Mouse (Mus musculus) right cerebral cortex, adult 18-20 months (tissue): ENCODE measurements around the gene Crtam.

Experiments used
- DNase-seq: peaks from one replicate; pipeline ENCODE4 v3.0.0; 2022; ENCODE audit warnings: mixed read lengths

The Crtam gene

DNA sequence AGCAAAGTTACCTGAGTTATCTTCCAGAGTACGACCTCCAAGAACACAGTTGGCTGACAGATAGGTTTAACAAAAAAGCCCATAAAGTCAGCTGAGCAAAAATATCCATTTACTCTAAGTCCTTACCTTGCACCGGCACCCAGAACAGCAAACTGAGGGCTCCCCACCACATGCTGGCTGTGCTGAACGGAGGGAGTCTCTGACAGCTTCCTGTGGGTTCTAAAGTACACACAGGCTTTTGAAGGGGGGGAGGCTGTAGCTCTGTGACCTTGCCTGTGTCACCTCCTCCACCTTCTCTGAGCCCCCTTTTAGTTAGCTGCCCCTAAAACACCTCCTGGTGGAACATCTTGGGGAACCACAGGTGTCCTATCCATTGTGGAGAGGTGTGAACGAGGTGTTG is at the start of gene Crtam:
Gene Crtam, minus strand, starts transcription at position 214 of the 400 bp plus-strand sequence.
- DNase-seq = no peak

DNA sequence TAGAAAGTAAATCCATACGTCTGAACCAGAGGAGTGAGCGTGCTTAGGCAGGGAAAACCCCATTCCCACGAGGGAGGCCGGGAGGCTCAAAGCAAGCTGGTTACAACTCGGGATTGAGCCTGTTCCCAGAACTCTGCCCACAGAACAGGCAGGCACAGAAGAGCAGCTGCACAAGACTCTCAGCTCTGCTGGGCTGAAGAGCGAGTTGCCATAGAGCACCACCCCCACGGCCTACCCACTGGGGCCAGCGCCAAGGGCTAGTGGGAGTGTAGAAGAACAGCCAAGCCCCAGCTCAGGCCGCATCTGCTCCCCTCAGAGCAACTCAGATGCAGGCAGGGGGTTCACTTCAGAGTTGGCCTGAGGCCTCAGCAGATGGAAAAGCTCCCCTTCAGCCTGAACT is 49.7 kb upstream of the Crtam start:
- DNase-seq = peak; percentile 95

GRCm38 (mm10) chr9:41053478-41053877 is 49.0 kb upstream of the Crtam start:
- DNase-seq = no peak

DNA sequence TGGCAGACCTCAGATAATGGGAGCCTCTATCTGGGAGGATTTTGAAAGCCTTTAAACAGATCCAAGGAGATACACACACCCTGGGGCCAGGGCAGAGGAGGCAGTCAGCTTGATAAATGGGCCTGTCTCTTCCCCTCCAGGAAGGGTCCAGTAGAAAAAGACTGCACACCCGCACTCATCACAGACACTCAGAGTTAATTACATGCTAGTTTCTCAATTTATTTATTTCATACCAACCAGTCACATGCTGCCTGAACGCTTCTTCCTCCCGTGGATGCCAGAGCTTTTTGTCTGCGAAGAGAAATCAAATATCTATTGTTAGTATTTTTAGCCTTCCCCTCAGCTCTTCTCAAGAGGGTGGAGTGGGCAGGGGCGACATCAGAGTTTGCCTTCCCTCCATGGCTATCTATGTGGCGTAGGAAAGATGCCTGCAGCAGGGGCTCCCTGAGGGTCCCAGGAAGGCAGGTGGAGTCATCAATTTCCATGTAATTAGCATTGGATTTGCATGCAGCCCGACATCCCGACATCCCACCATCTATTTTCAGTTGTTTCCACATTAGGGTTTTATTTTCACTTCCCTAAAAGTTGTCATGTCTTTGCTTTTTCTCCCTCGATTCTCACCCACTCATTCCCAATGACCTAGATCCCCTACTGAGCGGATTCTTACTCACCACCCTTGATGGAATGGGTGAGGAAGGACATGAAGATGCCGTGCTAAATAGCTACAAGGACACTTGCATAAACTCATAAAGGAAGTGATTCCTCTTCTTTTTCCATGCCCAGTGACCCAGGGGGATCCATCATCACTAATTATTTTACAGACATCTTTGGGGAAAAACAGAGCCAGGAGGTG is 46.9 kb upstream of the Crtam start:
- no peak for DNase-seq

DNA sequence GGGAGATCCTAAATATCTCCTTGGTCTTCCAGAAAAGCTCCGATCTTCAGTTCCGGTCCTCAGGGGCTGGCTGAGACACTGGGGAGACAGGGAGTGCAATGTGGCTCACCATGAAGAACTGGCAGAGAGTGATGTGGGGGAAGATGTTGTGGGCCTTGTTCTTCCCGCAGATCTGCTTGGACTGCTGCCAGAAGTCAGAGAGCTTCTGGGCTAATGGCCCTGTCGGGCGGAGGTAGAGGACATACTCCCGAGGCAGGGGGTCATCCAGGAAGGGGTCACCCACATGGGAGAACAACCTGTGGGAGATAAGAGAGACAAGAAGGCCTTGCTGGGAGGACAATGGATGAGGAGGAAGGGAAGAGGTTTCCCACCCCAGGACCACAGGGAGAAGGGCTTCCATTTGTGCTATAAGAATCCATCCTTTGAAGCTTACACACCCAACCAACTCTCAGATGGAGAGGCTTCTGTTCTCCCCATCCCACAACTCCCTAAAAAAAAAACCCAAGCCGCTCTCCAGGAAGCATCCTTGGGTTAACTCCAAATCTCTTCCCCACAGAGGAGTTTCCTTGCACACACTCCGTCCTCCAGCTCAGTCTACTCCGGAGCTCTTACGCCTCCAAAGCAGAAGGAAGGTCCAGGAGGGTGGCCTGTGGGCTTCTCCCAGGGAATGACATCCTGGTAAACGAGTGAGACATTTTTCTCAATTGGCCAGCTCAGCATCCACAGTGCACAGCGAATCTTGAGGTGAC is 46.1 kb upstream of the Crtam start:
- DNase-seq = peak; percentile 58

DNA sequence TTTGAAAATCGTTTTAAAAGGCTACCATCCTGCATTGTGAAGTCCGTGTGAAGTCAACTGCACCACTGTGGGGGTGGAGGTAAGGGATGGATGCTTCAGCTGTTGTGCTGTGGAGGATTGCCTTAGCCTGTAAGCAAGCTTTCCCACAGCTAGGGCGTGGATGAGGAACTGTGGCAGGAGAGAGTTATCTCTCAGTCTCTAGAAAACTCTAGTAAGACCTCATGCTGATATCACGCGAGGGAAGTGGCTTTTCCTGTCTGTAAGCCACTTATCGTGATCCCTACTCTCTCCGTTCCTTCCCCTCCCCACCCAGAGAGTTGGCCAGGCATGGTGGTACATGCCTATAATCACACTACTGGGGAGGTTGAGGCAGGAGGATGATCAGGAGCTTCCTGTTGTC is 44.9 kb upstream of the Crtam start:
- no peak for DNase-seq

- peak; percentile 66 for DNase-seq
Measured at GRCm38 (mm10) chr9:41048820-41049219, 44.4 kb upstream of the Crtam start.

DNA sequence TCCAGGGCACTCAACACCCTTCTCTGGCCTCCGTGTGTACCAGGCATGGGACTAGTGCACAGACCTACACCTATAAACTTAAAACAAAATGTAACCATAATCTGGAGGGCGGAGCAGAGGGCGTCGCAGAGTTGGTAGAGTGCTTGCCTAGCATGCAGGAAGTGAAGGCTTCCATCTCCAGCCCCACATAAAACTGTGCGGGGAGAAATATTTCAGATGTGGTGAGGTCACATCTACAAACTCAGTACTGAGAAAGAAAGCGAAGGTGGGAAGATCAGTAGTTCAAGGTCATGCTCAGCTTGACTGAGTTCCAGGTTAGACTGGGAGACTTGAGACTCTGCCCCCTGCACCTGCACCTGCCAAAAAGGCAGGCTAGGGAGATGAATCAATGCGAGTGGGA is 43.8 kb upstream of the Crtam start:
- no peak for DNase-seq

GRCm38 (mm10) chr9:41047654-41048053 is 43.2 kb upstream of the Crtam start:
- no peak for DNase-seq

- peak; percentile 87 for DNase-seq
Measured at GRCm38 (mm10) chr9:41044626-41045025, 40.2 kb upstream of the Crtam start.

DNA sequence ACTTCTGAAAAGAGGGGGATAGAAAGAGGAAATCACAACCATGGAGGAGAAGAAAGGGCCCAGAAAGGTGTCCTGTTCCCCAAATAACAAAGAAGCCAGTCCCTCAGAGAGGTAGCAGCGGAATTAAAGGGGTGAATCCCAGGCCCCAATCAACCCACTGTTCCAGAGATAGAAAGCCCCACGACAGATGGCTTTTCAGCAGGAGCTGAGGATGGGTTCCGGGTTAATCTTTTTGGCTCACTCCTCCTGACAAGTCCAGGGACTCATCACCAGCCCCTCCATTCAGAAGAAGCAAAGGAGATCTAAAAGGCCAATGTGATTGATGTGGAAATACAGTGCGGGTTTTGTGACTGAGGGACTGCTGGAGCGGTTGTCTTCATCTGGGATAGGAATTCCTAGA is 39.2 kb upstream of the Crtam start:
- DNase-seq = no peak

GRCm38 (mm10) chr9:41041404-41041803 is 37.0 kb upstream of the Crtam start:
- DNase-seq = no peak

GRCm38 (mm10) chr9:41038150-41038664 is 33.8 kb upstream of the Crtam start:
- DNase-seq = no peak

DNA sequence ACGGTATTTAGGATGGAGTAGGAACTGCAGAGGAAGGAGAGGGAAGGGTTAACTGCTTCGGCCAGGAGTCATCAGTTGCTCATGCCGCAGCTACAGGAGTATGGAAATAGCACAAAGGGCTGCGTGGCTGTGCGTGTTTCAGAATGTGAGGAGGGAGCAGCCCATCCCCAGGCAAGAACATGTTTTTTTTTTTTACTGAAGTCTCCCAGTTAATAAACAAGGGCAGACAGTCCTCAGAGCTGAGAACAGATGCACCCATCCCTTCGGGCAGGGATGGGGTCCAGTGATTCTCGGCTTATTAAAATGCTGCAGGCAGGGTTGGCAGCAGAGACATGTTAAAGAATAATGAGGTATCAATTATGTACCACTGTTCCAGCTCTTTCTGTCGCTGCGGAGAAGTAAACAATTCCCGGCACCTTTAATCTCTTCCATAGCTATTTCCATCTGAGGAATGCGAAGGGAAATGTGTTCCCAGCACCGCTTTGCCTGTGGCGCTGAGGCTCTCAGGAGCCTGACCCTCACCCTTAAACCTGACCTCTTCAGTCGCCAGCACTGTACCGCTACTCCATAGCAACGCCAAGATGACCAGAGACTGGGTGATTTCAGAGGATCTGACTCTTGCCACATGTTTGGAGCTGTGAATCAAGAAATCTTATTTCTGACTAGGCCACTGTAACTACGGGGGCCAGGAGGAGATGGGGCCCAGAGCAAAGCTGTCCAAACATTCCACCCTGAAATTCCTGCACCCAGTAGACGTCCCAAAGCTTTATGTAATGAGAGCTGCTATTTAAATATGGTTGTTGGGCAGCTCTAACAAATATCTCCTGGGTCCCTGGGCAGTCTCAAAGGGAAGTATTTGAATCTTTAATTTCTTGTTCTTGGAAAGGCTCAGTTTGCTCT is 27.4 kb upstream of the Crtam start:
- no peak for DNase-seq

- DNase-seq = no peak
Measured at GRCm38 (mm10) chr9:41029827-41030226, 25.4 kb upstream of the Crtam start.

GRCm38 (mm10) chr9:41028470-41028869 is 24.0 kb upstream of the Crtam start:
- DNase-seq = peak; percentile 54

- DNase-seq = no peak
Measured at GRCm38 (mm10) chr9:41021690-41022089, 17.3 kb upstream of the Crtam start.

GRCm38 (mm10) chr9:41020486-41020885 is 16.1 kb upstream of the Crtam start:
- DNase-seq = peak; percentile 59

DNA sequence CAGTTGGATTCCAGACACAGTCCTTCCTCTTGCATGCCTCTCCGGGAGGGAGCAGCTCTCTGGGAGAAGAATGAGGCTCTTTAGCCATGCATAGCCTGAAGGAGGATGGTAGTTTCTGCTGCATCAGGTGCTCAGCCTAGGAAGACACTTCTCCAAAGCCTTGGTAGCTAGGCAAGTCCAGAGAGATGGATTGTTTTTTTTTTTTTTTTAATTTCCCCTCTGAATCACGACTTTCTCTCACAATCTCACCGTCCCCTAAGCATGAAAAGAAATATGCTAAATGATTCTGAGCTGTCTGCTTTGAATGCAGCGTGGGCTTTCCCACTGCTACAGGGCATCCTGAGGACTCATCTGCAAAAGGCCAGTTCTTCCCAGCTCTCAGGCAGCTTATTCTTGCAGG is 10.1 kb upstream of the Crtam start:
- peak; percentile 16 for DNase-seq

- no peak for DNase-seq
Measured at GRCm38 (mm10) chr9:41012456-41012855, 8.0 kb upstream of the Crtam start.

DNA sequence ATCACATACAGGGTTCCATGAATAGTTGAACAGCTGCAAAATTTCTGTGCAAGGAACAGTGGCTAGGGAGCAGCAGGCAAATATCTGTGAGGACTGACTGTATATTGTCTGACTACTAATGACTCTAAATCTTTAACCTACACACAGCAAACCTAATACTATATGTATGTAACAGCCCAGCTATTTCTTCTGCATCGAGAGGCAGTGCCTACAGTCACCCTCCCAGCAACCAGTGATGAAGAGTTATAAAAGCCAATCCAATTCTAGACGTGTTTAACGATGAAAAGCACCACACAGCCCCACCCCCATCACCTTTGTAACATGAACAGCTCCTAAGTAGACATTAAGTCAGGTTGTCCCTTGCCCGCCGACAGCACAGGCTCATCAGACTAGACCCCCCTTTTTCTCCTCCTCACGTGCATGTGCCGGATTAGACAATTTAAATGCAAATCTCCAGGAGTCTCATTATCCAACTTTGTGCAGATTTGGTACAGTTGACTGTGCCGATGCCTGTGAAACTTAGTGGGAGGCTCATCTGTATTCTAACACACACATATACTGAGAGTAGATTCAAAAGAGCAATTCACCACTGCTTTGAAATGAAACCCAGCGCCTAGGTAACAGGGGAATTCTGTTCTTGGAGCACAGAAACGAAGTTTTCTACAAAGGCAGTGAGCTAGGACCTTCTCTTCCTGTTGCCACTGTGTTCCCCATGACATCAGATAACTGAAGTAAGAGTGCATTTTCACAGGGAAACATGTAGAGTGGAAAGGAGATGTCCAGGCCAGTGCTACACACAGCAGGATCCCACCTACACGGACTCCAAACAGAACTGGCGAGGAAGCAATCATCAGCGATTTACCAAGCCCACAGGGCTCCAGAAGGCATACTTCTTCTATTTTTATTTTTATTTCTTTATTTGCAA is 7.3 kb upstream of the Crtam start:
- peak; percentile 41 for DNase-seq

DNA sequence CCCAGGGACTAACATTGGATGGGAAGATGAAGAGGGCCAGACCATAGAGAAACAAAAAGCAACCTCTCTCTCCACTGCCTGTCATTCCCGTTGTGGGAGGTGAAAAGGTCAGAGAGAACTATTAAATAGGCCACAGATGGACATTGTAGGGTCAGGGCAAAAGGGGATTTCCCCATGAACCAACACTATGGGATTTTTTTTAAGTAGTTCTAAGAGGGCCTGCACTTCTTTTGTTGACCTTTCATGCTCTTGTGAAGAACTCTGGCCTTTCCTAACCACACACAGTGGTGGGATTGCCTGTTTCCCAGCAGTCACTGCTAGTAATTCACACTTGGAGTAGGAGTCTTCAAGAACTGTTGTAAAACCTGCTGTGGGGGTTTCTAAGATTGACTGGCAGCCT is 3.4 kb upstream of the Crtam start:
- DNase-seq = no peak
